Mouse (Mus musculus) bone marrow macrophage, adult 2 months (primary cell): ENCODE data around the gene Gcdh.

ENCODE experiments used
- CTCF ChIP-seq: IDR thresholded peaks from 2 replicates; pipeline ENCODE4 v1.5.1; 2012; ENCODE audit warnings: low read depth, mild to moderate bottlenecking, low read length, moderate library complexity
- POLR2A ChIP-seq: IDR thresholded peaks from 2 replicates; pipeline ENCODE4 v1.6.1; 2012; ENCODE audit warnings: mild to moderate bottlenecking, low read depth, low read length, borderline replicate concordance

DNA sequence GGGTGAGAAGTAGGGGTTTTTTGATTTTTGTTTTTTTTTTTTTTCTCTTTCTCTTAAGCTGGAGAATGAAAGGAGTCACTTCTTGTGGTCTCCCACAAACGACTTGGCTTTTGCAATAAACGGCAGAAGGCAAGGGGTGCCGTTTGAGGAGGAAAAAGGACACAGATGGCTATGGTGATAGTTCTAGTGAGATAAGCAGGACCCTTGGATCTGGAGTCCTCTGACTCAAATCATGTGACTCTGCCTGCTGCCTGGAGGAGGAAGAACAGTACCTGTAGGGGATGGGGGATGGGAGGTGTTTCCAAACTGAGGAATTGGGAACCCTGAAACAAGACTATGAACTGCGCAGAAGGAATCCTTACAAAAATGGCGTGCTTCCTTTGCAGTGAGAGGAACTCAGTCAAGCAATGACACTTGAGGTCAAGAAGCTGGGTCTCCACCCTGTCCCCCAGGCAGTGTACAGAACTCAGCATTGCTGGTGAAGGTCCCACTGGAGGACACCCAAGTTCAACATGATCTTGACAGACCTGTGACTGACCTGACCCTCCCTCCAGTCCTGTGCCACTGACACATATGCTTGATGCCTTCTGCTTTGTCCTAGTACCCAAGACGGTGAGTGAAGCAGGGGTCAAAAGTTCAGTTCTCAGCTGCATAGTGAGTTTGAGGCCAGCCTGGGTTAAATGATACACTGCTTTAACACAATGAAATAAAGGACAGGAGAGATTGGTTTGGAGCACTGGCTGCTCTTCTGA is 45.9 kb downstream of the Gcdh start:
- TF ChIP-seq POLR2A (0 out of 2 replicates have a peak, but pooled peaks have one; percentile 7), CTCF (no peak)
